Mouse (Mus musculus): Measurements from ENCODE around the gene Gm29866.
"Not testable (repeated sequence)": the region's sequence is repeated elsewhere in the genome, so short reads cannot be mapped to it uniquely, and the experiment has no call there.

Gm29866 gene

DNA sequence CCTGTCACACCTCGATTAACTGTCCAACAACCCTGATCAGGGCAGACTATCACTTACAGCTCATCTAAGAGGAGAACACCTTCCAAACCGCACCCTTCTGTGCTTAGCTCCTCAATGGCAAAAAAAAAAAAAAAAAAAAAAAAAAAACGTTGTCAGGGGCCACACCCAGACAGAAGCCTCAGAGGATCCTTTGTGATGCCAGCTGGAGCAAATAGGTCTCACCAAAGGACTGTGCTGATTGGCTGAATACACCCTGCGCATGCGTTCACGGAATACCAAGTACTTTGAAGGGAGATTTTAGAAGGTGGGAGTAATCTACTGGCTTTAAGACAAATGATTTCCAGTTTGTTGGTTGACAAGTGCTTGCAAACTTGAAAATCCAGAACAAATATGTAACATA, at the start of gene Gm29866:
Gene Gm29866 (minus strand): TSS at position 101 of the 400 bp plus-strand sequence.
- DNase-seq, result not testable (repeated sequence)
